Mouse (Mus musculus) c-Kit-positive CD71-positive TER-119-negative erythroid progenitor cells, embryonic 14.5 days (primary cell): ENCODE results near the gene Ankrd44.

Experiments used
- DNase-seq: peaks from one replicate; pipeline ENCODE4 v3.0.0-alpha.2; 2013; ENCODE audit warnings: low read depth

Gene Ankrd44

DNA sequence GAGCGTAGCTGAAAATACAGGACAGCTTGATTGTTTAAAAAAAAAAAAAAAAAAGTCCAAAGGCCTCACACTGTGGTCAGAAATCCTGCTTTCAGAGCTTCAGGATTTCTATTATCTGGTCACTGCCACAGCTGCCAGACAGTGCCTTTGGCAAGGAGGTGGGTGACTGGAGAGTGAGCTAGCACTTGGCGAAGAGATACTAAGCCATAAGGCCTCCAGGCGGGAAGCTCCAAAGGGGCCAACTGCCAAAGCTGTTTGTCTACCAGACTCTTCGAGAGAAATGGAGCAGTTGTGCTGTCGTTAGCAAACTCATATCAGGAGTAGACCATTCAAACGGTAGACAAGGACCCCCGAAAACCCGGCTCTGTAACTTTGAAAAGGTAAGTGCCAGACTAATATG is 3.5 kb downstream of the Ankrd44 start:
- no peak for DNase-seq

DNA sequence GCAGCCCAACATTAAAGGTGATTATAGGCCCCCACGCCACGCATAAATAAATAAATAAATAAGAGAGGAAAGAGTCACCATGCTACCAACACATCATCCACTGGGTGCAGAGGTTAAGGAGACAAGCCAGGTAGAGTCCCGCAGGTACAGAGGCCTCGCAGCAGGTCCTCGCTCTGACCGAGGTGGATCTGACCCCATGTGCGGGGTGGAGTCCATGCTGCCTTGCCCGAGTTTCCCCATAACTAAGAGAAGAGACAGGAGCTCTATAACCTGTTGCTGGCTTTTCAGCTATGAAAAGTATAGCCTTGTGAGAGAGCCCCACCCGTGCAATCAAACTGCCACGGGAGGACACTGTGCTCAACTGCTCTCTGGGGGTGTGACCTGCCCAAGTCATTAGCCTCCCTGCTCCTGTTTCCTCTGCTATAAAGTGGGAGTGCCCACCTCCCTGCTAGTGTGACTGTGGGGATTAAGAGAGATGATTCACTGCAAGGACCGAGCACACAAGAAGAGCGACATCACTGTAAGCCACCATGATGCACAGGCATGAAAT is 4.1 kb downstream of the Ankrd44 start:
- DNase-seq: no peak

DNA sequence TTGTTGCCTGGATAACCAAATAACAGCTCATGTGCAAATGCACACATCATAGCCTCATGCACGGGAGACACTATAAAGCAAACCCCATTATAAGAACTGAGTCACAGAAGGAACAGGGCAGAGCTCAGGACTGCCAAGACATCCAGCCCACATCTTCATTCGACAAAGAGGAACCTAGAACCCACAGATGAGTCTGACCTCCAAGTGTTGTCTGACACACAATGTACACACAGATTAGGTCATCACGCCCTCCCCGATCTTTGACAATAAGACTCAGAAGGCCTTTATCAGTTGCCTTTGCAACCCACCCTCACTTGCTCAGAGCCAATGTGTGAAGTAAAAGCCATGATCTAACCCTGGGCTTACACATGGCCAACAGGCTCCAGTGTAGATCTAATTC is 6.1 kb downstream of the Ankrd44 start:
- no peak for DNase-seq

GRCm38 (mm10) chr1:54916456-54916855 is 9.7 kb downstream of the Ankrd44 start:
- DNase-seq: no peak

- no peak for DNase-seq
Observed at GRCm38 (mm10) chr1:54914387-54914786, 11.8 kb downstream of the Ankrd44 start.

- no peak for DNase-seq
Observed at GRCm38 (mm10) chr1:54913379-54913873, 12.8 kb downstream of the Ankrd44 start.

DNA sequence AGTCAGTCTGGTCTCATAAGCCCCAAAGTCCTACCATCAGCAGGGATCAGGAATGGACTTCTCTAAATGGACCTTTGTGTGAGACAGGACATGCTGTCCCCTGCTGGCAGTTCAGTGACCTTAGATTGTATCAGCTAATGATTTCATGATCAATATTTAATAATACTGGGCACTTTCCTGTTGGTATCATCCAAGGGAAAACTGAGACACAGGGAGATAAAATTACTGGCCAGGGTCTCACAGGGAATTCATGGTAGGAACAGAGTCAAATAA is 13.2 kb downstream of the Ankrd44 start:
- no peak for DNase-seq

- no peak for DNase-seq
Observed at GRCm38 (mm10) chr1:54912290-54913062, 13.7 kb downstream of the Ankrd44 start.

DNA sequence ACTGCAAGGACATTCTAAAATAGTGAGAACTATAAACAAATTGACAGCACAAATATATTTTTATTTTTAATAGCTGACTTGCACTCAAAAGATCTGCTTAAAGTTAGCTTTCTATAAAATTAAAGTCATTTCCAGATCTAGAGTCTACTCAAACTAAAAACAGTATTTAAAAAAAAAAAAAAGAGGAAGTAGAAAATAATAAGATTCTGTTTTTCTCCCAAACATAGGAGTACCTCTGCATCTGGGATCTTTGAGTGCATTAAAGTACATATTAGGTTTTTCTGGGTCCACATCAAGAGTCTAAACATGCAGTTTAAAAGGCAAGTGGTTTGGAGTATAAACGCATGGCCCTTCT is 15.0 kb downstream of the Ankrd44 start:
- no peak for DNase-seq

DNA sequence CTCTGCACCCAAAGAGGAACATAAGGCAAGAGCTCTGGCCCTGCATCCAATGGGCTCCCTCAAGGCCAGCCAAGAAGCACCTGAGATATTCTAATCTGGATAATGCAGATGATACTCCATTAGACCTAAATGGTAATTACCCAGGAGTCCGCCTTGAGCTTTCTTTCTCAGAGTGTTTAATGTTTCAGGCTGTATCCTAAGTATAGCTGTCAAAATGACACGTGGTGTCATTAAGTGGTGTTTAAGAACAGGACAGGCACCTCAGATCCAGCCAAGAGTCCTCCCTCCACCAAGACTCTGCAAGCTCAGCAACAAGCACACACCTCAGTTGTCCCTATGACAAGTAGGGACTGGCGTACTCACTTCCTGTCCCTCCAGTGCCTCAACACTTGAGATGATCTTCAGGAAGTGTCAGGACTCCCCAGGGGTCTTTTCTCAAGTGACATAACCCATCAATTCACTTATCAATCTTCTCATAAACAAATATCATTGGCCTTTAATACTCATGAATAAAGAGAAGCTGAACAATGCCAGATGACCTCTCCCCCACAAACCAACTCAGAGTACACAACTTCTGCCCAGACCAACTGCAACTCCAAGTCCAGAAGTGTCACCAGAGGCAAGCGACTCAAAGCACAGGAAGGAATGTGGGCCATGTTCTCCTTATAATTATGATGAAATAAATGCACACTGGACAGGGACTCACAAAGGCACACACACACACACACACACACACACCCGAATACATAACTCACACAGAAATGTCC is 15.5 kb downstream of the Ankrd44 start:
- no peak for DNase-seq

DNA sequence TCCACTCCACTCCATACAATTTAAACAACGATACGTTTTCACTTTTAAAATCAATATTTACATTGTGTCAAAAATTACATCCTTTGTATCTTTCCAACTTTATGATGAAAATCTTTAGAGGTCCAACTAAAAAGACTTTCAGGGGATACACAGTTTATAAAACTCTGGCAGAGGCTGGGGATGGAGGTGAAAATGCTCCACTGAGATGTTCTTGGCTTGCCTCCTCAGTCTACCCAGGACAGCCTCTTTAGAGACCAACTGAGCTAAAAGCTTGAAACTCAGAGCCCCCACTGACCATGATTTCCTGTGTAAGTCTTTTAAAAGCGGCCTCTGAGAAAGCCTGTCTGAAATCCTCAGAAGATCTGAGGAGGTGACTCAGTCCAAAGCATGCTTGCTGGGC is 17.4 kb downstream of the Ankrd44 start:
- no peak for DNase-seq

DNA sequence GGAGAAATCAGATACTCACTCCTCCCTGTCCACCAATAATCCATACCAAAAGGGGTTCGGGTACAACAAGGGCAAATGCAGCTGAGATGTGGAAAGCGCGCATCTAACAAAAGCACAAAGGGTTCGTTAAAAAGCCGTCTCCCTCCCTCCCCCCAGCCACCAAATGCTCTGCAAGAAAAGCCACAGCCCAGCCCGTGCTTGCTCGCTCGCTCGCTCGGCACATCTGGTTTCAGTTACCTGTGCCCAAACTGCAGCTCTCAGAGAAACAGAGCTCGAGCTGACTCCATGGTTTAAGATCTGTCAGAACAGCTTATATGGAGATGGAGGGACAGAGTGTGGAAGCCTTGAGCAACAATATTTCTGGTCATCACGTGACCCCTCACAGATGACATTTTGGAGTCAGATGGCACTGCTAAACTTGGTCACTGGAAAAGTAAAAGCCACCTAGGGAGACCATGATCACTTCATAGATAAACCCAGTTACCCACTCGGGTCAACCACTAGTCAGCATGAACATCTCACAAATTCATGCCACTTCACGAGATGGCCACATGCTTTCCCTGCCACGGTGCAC is 19.0 kb downstream of the Ankrd44 start:
- DNase-seq: no peak

DNA sequence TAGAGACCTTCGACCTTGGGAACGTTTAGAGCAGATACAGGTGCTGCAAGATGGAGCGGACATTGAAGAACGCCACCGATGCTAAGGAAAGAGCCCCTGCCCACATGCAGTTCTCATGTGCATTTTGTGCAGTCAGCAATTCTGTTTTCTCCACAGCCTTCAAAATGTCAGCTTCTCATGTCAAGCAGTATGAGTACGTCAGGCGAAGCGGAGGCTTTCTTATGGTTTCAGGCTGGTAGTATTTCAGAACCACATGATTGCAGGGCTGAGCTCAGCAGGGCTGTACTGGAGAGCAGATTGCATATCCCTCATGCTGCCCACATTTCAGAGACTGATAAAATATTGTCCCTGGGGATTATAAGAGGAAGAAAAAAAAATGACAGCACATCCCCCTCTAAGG is 19.9 kb downstream of the Ankrd44 start:
- no peak for DNase-seq

GRCm38 (mm10) chr1:54905632-54906031 is 20.6 kb downstream of the Ankrd44 start:
- no peak for DNase-seq

DNA sequence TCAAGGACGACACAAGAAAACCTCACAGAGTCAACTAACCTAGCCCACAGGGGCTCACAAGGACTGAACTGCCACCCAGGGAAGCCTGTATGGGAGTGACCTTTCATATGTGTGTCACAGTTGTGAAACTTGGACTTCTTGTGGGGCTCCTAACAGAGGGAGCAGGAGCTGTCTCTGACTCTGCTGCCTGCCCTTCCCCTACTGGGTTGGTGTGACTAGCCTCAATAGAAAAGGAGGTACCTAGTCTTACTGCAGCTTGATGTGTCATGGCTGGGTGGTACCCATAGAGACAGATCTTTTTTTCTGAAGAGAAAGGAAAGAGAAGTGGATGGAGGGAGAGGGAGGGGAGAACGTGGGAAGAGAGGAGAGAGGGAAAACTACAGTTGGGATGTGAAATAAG is 22.0 kb downstream of the Ankrd44 start:
- DNase-seq: no peak

DNA sequence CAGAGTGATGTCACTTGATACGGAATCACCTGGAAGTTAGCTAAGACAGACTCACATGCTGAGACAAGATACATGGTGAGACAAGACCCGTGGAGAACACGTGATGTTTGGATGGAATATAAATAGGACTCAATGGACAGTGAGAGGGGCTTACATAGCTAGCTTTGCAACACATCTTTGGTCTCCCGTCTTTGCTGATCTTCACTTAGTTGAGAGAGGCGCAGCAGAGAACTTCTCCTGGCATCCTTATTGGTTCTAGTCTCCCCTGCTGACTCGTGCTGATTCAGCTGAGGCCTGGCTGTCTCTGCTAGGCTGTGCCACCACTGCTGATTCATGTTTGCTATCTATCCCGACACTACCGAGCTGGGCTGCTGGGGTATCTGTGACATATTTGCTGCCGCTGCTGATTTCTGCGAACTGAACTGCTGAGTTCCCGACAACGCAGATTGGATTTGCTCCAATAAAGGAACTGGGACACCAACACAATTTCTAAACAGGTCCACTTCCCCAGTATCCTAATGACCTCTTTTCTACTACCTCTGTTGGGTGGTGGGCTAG is 23.4 kb downstream of the Ankrd44 start:
- DNase-seq: no peak

DNA sequence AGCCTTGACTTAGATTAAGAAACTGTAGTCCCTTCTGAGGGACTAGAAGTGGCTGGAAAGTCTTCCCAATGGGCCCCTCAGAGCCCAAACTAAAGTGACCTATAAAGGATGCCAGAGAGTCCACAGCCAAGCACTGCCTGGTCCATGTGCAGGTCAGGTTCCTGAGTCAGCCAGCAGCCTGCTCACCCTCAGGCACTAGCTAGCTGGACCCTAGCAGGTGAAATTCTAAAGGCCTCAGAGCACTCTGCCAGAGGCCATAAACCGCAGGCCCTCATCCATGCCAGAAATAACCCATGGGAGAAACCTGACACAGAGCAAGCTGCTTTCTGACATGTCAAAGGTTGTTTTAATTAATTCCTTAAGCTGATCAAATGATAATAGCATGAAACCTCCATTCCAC is 25.1 kb downstream of the Ankrd44 start:
- DNase-seq: no peak

DNA sequence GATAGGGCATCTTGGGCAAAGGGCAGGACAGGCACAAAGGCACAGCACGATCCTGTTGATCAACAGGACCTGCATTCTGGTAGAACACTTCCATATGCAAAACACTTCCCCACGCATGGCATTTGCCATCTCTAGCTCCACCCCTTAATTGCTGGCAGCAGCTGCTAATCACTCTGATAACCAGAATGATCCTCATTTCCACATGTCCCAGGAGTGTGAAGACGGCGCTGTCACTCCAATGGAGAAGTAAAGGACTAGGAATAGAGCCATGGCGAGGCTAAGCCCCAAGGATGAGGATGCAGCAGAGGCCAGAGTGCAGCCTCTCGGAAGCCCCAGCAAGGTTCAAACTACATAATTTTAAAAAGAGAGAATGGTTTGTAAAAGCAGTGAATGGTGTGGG is 26.9 kb downstream of the Ankrd44 start:
- DNase-seq: no peak

GRCm38 (mm10) chr1:54898656-54899084 is 27.5 kb downstream of the Ankrd44 start:
- DNase-seq: no peak

DNA sequence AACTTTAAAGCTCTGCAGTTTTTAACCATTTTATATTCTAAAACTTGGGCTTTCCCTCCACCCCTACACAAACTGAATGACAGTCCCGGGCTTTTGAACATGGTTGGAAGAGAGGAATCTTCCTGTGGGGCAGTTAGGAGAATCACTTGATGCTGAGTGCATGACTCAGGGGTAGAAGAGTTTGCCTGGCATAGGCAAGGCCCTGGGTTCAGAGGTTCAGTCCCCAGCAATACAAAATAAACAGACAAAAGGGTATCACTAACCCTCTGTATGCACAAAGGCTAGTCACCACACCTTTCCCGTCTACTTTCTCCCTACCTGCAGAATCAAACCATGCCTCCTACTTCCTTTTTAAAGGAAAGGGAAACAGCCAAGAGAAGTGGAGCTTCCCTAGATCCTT is 28.5 kb downstream of the Ankrd44 start:
- DNase-seq: no peak

DNA sequence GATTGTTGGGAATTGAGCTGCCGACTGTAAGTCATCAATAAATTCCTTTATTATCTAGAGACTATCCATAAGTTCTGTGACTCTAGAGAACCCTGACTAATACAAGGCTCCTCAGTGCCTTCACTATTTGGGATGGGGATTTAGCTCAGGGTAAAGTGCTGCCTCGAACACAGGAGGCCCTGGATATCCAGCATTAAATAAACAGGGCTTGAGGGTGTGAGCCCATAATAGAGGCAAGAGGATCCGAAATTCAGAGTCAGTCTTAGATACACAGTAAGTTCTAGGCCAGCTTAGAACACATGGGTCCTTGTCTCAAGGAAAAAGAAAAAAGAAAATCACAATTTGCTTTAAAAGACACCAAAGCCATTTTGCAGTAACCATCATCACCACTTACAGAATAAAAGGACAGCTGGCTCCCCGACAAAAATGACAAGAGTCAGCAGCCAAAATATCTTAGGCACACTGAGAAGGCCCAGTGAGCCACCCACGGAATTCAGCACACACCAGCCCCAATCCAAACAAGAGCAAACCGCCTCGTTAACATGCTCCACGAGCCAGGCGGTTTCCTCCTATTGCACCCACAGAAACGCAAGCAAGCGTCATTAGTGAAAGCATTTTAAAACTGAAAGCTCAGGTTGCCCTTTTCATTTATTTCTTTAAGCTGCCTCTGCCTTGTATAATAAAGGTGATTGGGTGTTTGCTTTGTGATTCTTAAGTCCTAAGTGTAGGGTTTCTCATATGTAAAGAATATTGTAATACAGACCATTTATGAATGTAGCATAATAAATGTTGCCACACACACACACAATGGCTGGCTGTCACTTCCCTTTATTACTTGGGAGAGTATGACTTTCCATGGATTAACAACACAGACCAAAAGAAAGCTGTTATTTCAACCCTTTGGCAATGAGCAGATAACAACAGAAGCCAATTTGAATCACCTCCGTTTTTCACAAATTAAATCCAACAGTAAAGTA is 29.8 kb downstream of the Ankrd44 start:
- no peak for DNase-seq

DNA sequence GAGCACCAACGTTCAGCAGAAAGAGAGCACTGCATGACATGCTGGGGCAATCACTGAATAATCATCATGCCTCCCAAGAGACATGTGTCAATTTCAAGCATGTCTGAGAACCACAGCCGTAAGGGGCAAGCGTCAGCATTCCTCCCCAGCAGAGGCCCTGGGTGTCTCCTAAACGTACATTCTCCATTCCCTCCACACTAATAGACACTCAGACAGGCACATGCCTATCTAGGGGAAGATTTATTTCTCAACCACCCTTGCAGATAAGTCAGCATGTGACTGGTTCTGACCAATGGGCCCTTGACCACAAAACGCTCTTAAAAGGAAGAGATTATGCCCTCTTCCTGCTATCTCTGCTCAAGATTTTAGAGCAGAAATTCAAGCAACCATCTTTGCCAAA is 37.7 kb downstream of the Ankrd44 start:
- no peak for DNase-seq
